Mouse (Mus musculus) heart, adult 8-10 months (tissue): ENCODE measurements at regions not wholly inside any gene's neighbourhood (a gene's known extent, or its start where the extent isn't known, plus 50 kb on each side); places are given as distances from the start of the nearest gene placed in this dataset.

Source experiments
- DNase-seq: peaks from one replicate; pipeline ENCODE4 v3.0.0; 2022; ENCODE audit warnings: low spot score

GRCm38 (mm10) chr9:46824703-46825102, 173.8 kb upstream of the Gm4791 start:
- DNase-seq: no peak

- no peak for DNase-seq
Observed at GRCm38 (mm10) chr9:46819808-46820207, 178.7 kb upstream of the Gm4791 start.

- DNase-seq: no peak
Observed at GRCm38 (mm10) chr9:46819376-46819775, 179.2 kb upstream of the Gm4791 start.

- no peak for DNase-seq
Observed at GRCm38 (mm10) chr9:46816126-46816525, 182.4 kb upstream of the Gm4791 start.

- peak; percentile 14 for DNase-seq
Observed at GRCm38 (mm10) chr9:46814478-46815241, 183.9 kb upstream of the Gm4791 start.

GRCm38 (mm10) chr9:46810266-46810665, 188.3 kb upstream of the Gm4791 start:
- DNase-seq: no peak

- DNase-seq: no peak
Observed at GRCm38 (mm10) chr9:46795446-46795845, 203.1 kb upstream of the Gm4791 start.

- no peak for DNase-seq
Observed at GRCm38 (mm10) chr9:46789036-46789435, 209.5 kb upstream of the Gm4791 start.

- DNase-seq: no peak
Observed at GRCm38 (mm10) chr9:46788456-46788855, 210.1 kb upstream of the Gm4791 start.

- DNase-seq: no peak
Observed at GRCm38 (mm10) chr9:46784355-46784975, 214.1 kb upstream of the Gm4791 start.

- no peak for DNase-seq
Observed at GRCm38 (mm10) chr9:46783597-46784354, 214.8 kb upstream of the Gm4791 start.

GRCm38 (mm10) chr9:46781681-46782080, 216.9 kb upstream of the Gm4791 start:
- no peak for DNase-seq

GRCm38 (mm10) chr9:46778769-46779168, 219.8 kb upstream of the Gm4791 start:
- no peak for DNase-seq

- no peak for DNase-seq
Observed at GRCm38 (mm10) chr9:46774821-46775220, 223.7 kb upstream of the Gm4791 start.

GRCm38 (mm10) chr9:46760247-46760646, 238.3 kb upstream of the Gm4791 start:
- no peak for DNase-seq

- no peak for DNase-seq
Observed at GRCm38 (mm10) chr9:46757005-46757672, 241.4 kb upstream of the Gm4791 start.

- DNase-seq: no peak
Observed at GRCm38 (mm10) chr9:46751981-46752380, 246.6 kb upstream of the Gm4791 start.

- DNase-seq: no peak
Observed at GRCm38 (mm10) chr9:46749441-46749840, 249.1 kb upstream of the Gm4791 start.

GRCm38 (mm10) chr9:46746266-46746665, 252.3 kb upstream of the Gm4791 start:
- DNase-seq: no peak

GRCm38 (mm10) chr9:46740496-46740895, 258.0 kb upstream of the Gm4791 start:
- DNase-seq: no peak

- DNase-seq: no peak
Observed at GRCm38 (mm10) chr9:46739341-46739740, 259.2 kb upstream of the Gm4791 start.

- no peak for DNase-seq
Observed at GRCm38 (mm10) chr9:46738634-46739033, 259.9 kb upstream of the Gm4791 start.
